Mouse (Mus musculus) embryo, embryonic 11 days (tissue): ENCODE data around the gene Tjap1.

Experiments used
- DNase-seq: peaks from one replicate; pipeline ENCODE4 v3.0.0-alpha.2; 2015

Tjap1 gene

GRCm38 (mm10) chr17:46251174-46251573 is 31.7 kb downstream of the Tjap1 start:
- DNase-seq = no peak

GRCm38 (mm10) chr17:46248189-46248522 is 34.7 kb downstream of the Tjap1 start:
- DNase-seq = no peak

- DNase-seq = peak; percentile 97
Measured at GRCm38 (mm10) chr17:46247512-46248188, 35.2 kb downstream of the Tjap1 start, which contains the start of the genes Polr1c and Yipf3. Polr1c (minus strand) TSS chr17:46248054. Yipf3 (plus strand) TSS chr17:46248080.

DNA sequence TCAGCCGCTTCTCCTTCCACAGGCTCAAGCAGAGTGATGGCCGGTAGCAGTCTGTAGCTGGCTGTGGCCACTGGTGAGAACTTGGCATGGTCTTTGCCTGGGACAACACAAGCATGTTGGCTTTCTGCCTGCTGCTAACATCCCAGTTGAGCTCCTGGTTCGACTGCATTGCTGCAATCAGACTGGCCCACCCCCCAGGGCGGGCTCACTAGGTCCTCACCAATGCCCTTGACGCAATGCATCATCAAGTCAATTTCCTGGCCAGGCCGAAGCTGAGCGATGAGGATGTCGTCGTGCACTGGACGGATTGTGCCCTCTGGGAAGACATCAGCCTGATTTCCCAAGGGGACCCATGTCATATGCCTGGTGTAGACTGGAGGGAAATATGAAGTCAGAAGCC is 38.2 kb downstream of the Tjap1 start:
- no peak for DNase-seq

DNA sequence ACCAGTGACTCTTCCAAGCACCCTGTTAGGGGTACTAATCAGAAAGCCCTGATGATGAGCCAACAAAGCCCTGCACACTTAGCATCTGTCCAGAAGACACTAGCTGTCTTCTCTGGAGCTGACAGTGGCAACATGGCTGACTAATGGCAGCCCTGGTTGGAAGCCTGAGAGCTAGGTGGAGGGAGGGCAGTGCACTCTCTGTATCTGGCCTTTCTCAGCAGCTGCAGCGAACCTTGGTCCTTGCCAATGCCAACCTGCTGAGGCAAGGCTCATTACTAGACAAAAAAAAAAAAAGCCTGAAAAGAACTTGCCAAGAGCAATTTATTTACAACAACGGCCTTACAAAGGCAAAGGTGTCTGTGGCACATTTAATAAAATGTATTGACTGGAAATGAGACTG is 39.2 kb downstream of the Tjap1 start:
- no peak for DNase-seq

DNA sequence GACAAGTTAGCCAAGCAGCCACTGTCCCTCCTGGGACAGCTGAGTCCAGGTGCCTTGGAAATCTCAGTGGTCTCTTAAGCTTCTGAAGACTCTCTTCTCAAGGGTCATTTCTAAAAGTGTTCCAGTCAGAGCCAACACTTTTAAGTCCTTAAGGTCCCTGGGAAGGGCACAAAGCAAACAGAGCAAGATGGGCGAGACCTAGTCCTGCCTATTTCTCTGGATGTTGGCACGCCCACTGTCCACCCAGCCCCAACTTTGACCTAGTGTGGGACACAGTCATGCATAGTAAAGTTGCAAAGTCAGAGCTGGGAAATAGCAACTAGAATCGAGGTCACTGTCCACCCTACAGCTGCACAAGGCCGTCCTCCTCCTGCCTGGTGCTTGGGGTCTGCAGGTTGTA is 39.8 kb downstream of the Tjap1 start:
- DNase-seq = no peak

DNA sequence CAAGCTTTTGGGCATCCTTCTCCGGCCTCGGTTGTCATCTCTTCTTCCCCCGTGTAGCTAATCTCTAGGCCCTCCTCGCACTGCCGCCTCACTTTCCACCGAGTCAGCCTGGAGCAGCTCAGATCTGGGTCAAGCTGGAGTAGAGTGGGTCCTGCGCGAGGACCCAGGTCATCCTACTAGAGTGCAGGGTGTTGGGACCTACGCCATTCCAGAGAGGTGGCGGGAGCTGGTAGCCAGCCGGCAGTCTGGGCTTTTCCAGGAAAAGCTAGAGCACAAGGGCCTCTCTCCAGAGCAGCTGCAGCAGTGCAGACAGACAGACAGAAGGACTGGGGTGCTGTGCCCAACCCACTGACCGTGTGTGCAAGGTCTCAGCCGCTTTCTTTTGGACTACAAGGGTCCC is 40.6 kb downstream of the Tjap1 start:
- no peak for DNase-seq

- no peak for DNase-seq
Measured at GRCm38 (mm10) chr17:46241471-46241870, 41.4 kb downstream of the Tjap1 start.

DNA sequence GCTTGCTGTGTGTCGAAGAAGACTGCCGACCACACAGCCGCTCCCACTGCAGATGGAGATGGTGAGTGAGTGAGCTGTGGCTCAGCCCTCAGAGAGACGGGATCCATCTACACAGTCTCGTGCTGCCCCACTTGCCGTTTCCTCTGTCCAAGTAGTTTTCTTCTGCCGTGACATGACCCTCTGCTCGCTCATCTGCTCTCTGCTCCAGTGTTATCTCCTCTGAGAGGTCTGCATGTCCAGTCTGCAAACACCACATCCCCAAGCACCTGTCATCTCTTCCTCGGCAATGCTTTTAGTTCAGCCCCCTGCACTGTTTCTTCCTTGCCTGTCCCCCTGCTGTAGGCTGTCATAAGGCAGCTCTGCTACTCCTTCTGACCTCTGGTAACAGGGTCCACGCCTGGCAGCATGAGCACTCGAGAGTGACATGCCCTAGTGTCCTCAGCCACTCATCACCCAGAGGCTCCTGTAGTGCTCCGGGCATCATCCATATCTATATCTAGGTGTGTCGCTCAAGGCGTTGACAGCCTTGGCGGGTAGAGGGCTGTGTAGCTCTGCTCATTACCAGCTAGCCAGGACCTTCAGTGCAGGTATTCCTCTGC is 43.2 kb downstream of the Tjap1 start:
- no peak for DNase-seq

DNA sequence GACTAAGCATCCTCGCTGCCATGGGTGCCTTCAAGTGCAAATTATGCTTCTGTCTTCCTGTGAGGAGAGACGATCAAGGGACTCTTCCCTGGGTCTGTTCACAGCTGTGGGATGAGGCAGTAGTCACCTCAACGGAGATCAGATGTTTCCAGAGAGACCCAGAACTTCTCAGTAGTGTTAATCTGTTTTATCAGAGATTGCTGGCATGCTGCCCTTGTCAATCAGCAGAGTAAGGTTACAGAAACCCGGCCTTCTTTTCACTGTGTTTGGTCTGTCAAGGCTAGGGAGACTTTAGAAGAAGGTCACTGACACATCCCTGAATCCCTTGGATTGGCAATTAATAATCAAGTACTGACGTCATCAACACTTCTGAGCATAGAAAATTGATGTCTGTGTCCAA is 45.3 kb downstream of the Tjap1 start:
- DNase-seq = no peak

DNA sequence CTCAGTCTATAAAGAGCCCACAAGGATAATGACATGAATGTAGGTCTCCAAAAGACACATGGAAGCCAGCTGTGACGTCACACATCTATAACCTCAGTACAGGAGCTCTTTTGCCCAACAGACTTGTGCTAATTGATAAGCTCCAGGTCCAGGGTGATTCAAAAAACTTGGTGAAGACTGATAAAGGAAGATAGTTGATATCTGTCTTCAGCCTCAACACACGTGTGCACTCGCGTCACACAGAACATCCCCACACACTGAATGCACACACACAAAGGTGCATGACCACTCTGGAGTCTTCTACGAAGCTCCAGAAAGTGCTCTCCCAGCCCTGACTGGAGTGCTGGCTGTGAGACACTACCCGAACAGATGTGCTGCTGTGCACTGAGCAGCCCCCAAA is 45.7 kb downstream of the Tjap1 start:
- no peak for DNase-seq

DNA sequence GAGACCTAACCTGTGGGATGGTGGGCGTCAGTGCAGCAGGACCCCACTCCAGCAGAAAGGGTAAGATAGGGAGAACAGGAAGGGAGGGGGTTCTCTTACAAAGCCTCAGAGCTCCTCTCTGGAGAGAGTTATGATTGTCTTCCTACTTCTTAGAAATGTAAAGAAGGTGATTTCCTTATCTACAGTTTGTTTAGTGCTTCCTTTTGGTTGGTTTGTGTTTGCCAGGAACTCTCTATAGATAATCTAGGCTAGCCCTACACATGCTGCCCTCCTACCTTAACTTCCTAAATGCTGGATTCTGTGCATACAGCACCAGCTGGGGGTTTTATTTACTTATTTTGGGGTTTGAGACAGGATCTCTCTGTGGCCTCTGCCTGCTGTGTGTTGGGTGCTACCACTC is 46.8 kb downstream of the Tjap1 start:
- no peak for DNase-seq

DNA sequence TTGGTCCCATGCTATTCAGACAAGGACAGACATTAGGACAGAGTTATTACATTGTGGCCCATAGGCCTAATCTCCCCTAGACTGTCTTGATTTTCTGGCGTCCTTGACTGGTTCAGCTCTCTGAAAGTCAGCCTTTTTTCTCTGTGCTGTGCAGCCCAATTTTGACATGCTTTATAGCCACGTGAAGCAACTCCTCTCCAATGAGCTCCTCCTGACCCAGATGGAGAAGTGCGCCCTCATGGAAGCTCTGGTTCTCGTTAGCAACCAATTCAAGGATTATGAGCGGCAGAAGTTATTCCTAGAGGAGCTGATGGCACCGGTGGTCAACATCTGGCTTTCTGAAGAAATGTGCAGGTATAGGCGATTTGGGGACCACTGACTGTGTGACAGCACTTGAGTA is 55.2 kb downstream of the Tjap1 start:
- DNase-seq = no peak

- DNase-seq = no peak
Measured at GRCm38 (mm10) chr17:46221601-46222000, 61.2 kb downstream of the Tjap1 start.

DNA sequence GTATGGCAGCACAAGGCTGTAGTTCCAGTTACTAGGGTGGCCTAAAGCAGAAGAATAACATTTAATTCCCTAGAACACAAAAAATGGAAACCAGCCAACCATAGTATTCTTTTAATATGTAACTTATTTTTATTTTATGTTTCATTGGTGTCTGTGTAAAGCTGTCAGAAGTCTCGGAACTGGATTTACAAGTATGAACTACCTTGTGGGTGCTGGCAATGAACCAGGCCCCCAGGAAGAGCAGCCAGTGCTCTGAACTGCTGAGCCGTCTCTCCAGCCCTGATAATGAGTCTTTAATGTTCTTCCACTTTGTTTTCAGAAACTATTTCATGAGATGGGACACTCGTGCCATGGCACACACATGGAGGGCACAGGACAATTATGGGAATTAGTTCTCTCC is 72.3 kb downstream of the Tjap1 start:
- no peak for DNase-seq
